Mouse (Mus musculus): Measurements from ENCODE around the gene Itgb2.

The Itgb2 gene

GRCm38 (mm10) chr10:77553285-77553684, 23.2 kb downstream of the Itgb2 start:
- no peak for DNase-seq

GRCm38 (mm10) chr10:77554918-77555317, 24.9 kb downstream of the Itgb2 start:
- no peak for DNase-seq

- DNase-seq = no peak
Observed at GRCm38 (mm10) chr10:77556631-77557030, 26.6 kb downstream of the Itgb2 start.

GRCm38 (mm10) chr10:77557641-77558040, 27.6 kb downstream of the Itgb2 start:
- DNase-seq = peak; percentile 53

GRCm38 (mm10) chr10:77560090-77560489, 30.0 kb downstream of the Itgb2 start:
- DNase-seq = no peak

GRCm38 (mm10) chr10:77560830-77561229, 30.8 kb downstream of the Itgb2 start:
- DNase-seq = no peak

- DNase-seq = no peak
Observed at GRCm38 (mm10) chr10:77561508-77561907, 31.5 kb downstream of the Itgb2 start.

- DNase-seq = no peak
Observed at GRCm38 (mm10) chr10:77565005-77565404, 35.0 kb downstream of the Itgb2 start.

- peak; percentile 98 for DNase-seq
Observed at GRCm38 (mm10) chr10:77566651-77567050, 36.6 kb downstream of the Itgb2 start.

- DNase-seq = no peak
Observed at GRCm38 (mm10) chr10:77569481-77569880, 39.4 kb downstream of the Itgb2 start.

GRCm38 (mm10) chr10:77569973-77570658, 40.1 kb downstream of the Itgb2 start:
- DNase-seq = no peak

- DNase-seq = no peak
Observed at GRCm38 (mm10) chr10:77572225-77572624, 42.2 kb downstream of the Itgb2 start.

- DNase-seq = no peak
Observed at GRCm38 (mm10) chr10:77573162-77573561, 43.1 kb downstream of the Itgb2 start.

- no peak for DNase-seq
Observed at GRCm38 (mm10) chr10:77580027-77580920, 50.2 kb downstream of the Itgb2 start.

- no peak for DNase-seq
Observed at GRCm38 (mm10) chr10:77581023-77581407, 51.0 kb downstream of the Itgb2 start.

- peak; percentile 97 for DNase-seq
Observed at GRCm38 (mm10) chr10:77581408-77582284, 51.6 kb downstream of the Itgb2 start, which contains the start of gene Pttg1ip. TSS of gene Pttg1ip (plus strand) at chr10:77581720.

- DNase-seq = peak; percentile 28
Observed at GRCm38 (mm10) chr10:77582285-77582618, 52.2 kb downstream of the Itgb2 start.

GRCm38 (mm10) chr10:77583795-77584422, 53.9 kb downstream of the Itgb2 start:
- no peak for DNase-seq

GRCm38 (mm10) chr10:77586637-77587036, 56.6 kb downstream of the Itgb2 start:
- DNase-seq = no peak

GRCm38 (mm10) chr10:77587091-77587775, 57.2 kb downstream of the Itgb2 start:
- DNase-seq = no peak

GRCm38 (mm10) chr10:77588036-77588435, 58.0 kb downstream of the Itgb2 start:
- no peak for DNase-seq

- no peak for DNase-seq
Observed at GRCm38 (mm10) chr10:77589117-77589516, 59.1 kb downstream of the Itgb2 start.
